Mouse (Mus musculus) CH12.LX (cell line): ENCODE measurements at regions not wholly inside any gene's neighbourhood (a gene's known extent, or its start where the extent isn't known, plus 50 kb on each side); places are given as distances from the start of the nearest gene placed in this dataset.

ENCODE experiments used
- DNase-seq: peaks from one replicate; pipeline ENCODE4 v3.0.0-alpha.2; 2013; ENCODE audit errors: extremely low read depth
- H3K27ac ChIP-seq: 2 replicates; pipeline ENCODE4 v1.5.1; 2012; ENCODE audit warnings: low read depth, mild to moderate bottlenecking, control low read depth, moderate library complexity; ENCODE audit not compliant: insufficient read depth
- H3K27me3 ChIP-seq: replicated peaks from 2 replicates; pipeline ENCODE3; 2012; ENCODE audit warnings: inconsistent platforms
- H3K36me3 ChIP-seq, 2 experiments: replicated peaks in 1 of 2; 2 replicates each; pipeline versions ENCODE3 to v1.6.1; 2012; ENCODE audit warnings: inconsistent platforms in 1 of 2, low read length in 1 of 2, mild to moderate bottlenecking in 1 of 2, mixed read lengths in 1 of 2, moderate library complexity in 1 of 2; ENCODE audit not compliant: control insufficient read depth in 1 of 2, insufficient read depth in 1 of 2
- H3K4me1 ChIP-seq, 2 experiments: 2 replicates each; pipeline ENCODE4 v1.6.1; 2012; ENCODE audit warnings: inconsistent platforms in 1 of 2, moderate library complexity in 1 of 2; ENCODE audit not compliant: insufficient read depth in 2 of 2, control insufficient read depth in 1 of 2
- H3K4me2 ChIP-seq: 2 replicates; pipeline ENCODE4 v1.6.1; 2012; ENCODE audit warnings: low read depth, mild to moderate bottlenecking, control low read depth; ENCODE audit not compliant: poor library complexity, insufficient read depth, severe bottlenecking
- H3K4me3 ChIP-seq, 3 experiments: fragments of 150-350 bp in 1 of 3; sonication (generic) in 1 of 3; replicated peaks in 1 of 3; 2 replicates each; pipeline versions ENCODE3 to v1.5.1; 2011 to 2012; ENCODE audit warnings: low read depth in 2 of 3, low read length in 2 of 3, mild to moderate bottlenecking in 2 of 3, moderate library complexity in 2 of 3, control low read depth in 1 of 3, improper control_type of control experiment in 1 of 3, inconsistent platforms in 1 of 3, mixed read lengths in 1 of 3; ENCODE audit not compliant: poor library complexity in 1 of 3
- H3K79me2 ChIP-seq: replicated peaks from 2 replicates; pipeline ENCODE4 v1.6.1; 2012; ENCODE audit warnings: mild to moderate bottlenecking, moderate library complexity; ENCODE audit not compliant: control insufficient read depth, poor library complexity, insufficient read depth, severe bottlenecking; ENCODE audit errors: extremely low read depth
- H3K9ac ChIP-seq: 2 replicates; pipeline ENCODE4 v1.6.1; 2012; ENCODE audit warnings: low read depth, mild to moderate bottlenecking, control low read depth, moderate library complexity; ENCODE audit not compliant: insufficient read depth
- H3K9me3 ChIP-seq: replicated peaks from 2 replicates; pipeline ENCODE3; 2012; ENCODE audit warnings: low read length, inconsistent platforms, mixed read lengths
- BHLHE40 ChIP-seq: IDR thresholded peaks from 2 replicates; pipeline ENCODE4 v1.6.1; 2011; ENCODE audit warnings: mild to moderate bottlenecking, low read depth, low read length, improper control_type of control experiment
- E2F4 ChIP-seq: IDR thresholded peaks from 2 replicates; pipeline ENCODE4 v1.6.1; 2011; ENCODE audit warnings: low read depth, low read length, improper control_type of control experiment; ENCODE audit not compliant: insufficient replicate concordance
- ELF1 ChIP-seq: IDR thresholded peaks from 2 replicates; pipeline ENCODE4 v1.6.1; 2014; ENCODE audit warnings: low read depth, mild to moderate bottlenecking, inconsistent platforms, low read length, improper control_type of control experiment
- EP300 ChIP-seq: IDR thresholded peaks from 2 replicates; pipeline ENCODE4 v1.6.1; 2011; ENCODE audit warnings: low read length, improper control_type of control experiment
- ETS1 ChIP-seq: conservative IDR thresholded peaks from 2 replicates; pipeline ENCODE4 v1.6.1; 2012; ENCODE audit warnings: low read depth, mild to moderate bottlenecking, inconsistent platforms, low read length, improper control_type of control experiment, moderate library complexity
- GABPA ChIP-seq: IDR thresholded peaks from 2 replicates; pipeline ENCODE4 v1.6.1; 2012; ENCODE audit warnings: low read depth, low read length, improper control_type of control experiment, inconsistent platforms; ENCODE audit not compliant: insufficient replicate concordance
- HCFC1 ChIP-seq: IDR thresholded peaks from 2 replicates; pipeline ENCODE4 v1.6.1; 2012; ENCODE audit warnings: low read depth, mild to moderate bottlenecking, inconsistent platforms, low read length, improper control_type of control experiment
- IRF4 ChIP-seq: IDR thresholded peaks from 2 replicates; pipeline ENCODE4 v1.6.1; 2014; ENCODE audit warnings: low read depth, mild to moderate bottlenecking, inconsistent platforms, low read length, improper control_type of control experiment
- JUN ChIP-seq: IDR thresholded peaks from 2 replicates; pipeline ENCODE4 v1.6.1; 2011; ENCODE audit warnings: low read depth, mild to moderate bottlenecking, low read length, improper control_type of control experiment, moderate library complexity; ENCODE audit not compliant: insufficient read depth
- JUND ChIP-seq: conservative IDR thresholded peaks from 2 replicates; pipeline ENCODE4 v1.6.1; 2011; ENCODE audit warnings: low read depth, low read length, improper control_type of control experiment
- MAFK ChIP-seq: IDR thresholded peaks from 2 replicates; pipeline ENCODE4 v1.6.1; 2011; ENCODE audit warnings: low read length, improper control_type of control experiment; ENCODE audit not compliant: insufficient replicate concordance
- MEF2A ChIP-seq: IDR thresholded peaks from 2 replicates; pipeline ENCODE4 v1.6.1; 2014; ENCODE audit warnings: low read depth, mild to moderate bottlenecking, inconsistent platforms, low read length, improper control_type of control experiment, borderline replicate concordance
- MYC ChIP-seq: IDR thresholded peaks from 2 replicates; pipeline ENCODE4 v1.6.1; 2011; ENCODE audit warnings: low read depth, mild to moderate bottlenecking, improper control_type of control experiment, low read length
- NELFE ChIP-seq: IDR thresholded peaks from 2 replicates; pipeline ENCODE4 v1.6.1; 2011; ENCODE audit warnings: low read depth, low read length, improper control_type of control experiment
- POLR2AphosphoS2 ChIP-seq: IDR thresholded peaks from 2 replicates; pipeline ENCODE4 v1.6.1; 2011; ENCODE audit warnings: low read depth, low read length, improper control_type of control experiment
- RCOR1 ChIP-seq: conservative IDR thresholded peaks from 2 replicates; pipeline ENCODE4 v1.6.1; 2012; ENCODE audit warnings: low read depth, mild to moderate bottlenecking, inconsistent platforms, low read length, improper control_type of control experiment
- SMC3 ChIP-seq: IDR thresholded peaks from 2 replicates; pipeline ENCODE4 v1.6.1; 2011; ENCODE audit warnings: low read depth, low read length, improper control_type of control experiment
- TBP ChIP-seq: conservative IDR thresholded peaks from 2 replicates; pipeline ENCODE4 v1.6.1; 2011; ENCODE audit warnings: low read depth, low read length, improper control_type of control experiment
- UBTF ChIP-seq: IDR thresholded peaks from 2 replicates; pipeline ENCODE4 v1.6.1; 2012; ENCODE audit warnings: low read depth, mild to moderate bottlenecking, inconsistent platforms, low read length, improper control_type of control experiment, moderate library complexity
- USF1 ChIP-seq: IDR thresholded peaks from 2 replicates; pipeline ENCODE4 v1.6.1; 2014; ENCODE audit warnings: low read depth, mild to moderate bottlenecking, inconsistent platforms, low read length, improper control_type of control experiment
- USF2 ChIP-seq: conservative IDR thresholded peaks from 2 replicates; pipeline ENCODE4 v1.6.1; 2011; ENCODE audit warnings: low read depth, low read length, improper control_type of control experiment
- ZMIZ1 ChIP-seq: IDR thresholded peaks from 2 replicates; pipeline ENCODE4 v1.6.1; 2012; ENCODE audit warnings: low read depth, mild to moderate bottlenecking, inconsistent platforms, low read length, improper control_type of control experiment
- ZNF384 ChIP-seq: IDR thresholded peaks from 2 replicates; pipeline ENCODE4 v1.6.1; 2012; ENCODE audit warnings: low read depth, low read length, improper control_type of control experiment, inconsistent platforms
- dilution Hi-C: fragments of 300-500 bp; cut with MboI; formaldehyde crosslinking; loops from 2 replicates; pipeline ENCODE4 v1.14.3; 2020; ENCODE audit warnings: low sequenced_read_pairs; ENCODE audit not compliant: extremely low pct_unique_long_range_greater_than_20kb, extremely low pct_ligation_motif_present
- in situ Hi-C: fragments of 300-500 bp; cut with MboI; formaldehyde crosslinking; loops from 3 replicates; pipeline ENCODE4 v1.14.3; 2019; ENCODE audit warnings: low sequenced_read_pairs, low pct_ligation_motif_present, low pct_unique_long_range_greater_than_20kb, mixed read lengths

DNA sequence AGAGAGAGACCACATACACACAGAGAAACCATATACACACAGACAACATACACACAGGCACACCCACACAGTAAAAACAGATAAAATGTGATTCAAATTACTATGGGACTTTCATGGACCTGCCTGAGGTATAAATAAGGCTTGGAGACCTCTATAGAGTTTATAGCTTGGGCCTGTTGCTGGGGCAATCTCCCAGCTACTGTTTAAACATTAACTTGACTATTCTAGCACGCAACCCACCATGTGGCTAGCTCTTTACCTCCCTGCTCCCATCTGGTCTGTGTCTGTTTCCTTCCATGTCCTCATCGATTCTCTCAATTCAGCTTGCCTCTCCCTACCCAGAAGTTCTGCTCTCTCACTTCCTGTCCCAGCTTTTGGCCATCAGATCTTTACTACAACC is 350.5 kb upstream of the Hs6st1 start:
- in situ Hi-C loops (no loop called here), dilution Hi-C loops (no loop called here)
- Histone ChIP-seq H3K4me1 (no peaks in the 10 kb centered on the region), H3K4me3 (no peak overlapping the region), H3K27ac (no peak overlapping the region), H3K27me3 (no peaks in the 10 kb centered on the region), H3K9ac (no peak overlapping the region)
- no peak for TF ChIP-seq TBP
- TF ChIP-seq USF1: no peak
- TF ChIP-seq BHLHE40: no peak
- no peak for TF ChIP-seq RCOR1
- no peak for TF ChIP-seq POLR2AphosphoS2
- no peak for TF ChIP-seq E2F4
- no peak for TF ChIP-seq NELFE
- TF ChIP-seq IRF4: no peak
- TF ChIP-seq UBTF: no peak
- no peak for TF ChIP-seq USF2
- TF ChIP-seq HCFC1: no peak
- TF ChIP-seq, all 38 proteins: peak for 0
- H3K4me2 ChIP-seq: no peak overlapping the region
- H3K36me3 ChIP-seq: no peaks in the 10 kb centered on the region
- peaks cover 4% of the 10 kb centered on the region for H3K9me3 ChIP-seq
- DNase-seq: no peak
- H3K79me2 ChIP-seq: no peaks in the 10 kb centered on the region

DNA sequence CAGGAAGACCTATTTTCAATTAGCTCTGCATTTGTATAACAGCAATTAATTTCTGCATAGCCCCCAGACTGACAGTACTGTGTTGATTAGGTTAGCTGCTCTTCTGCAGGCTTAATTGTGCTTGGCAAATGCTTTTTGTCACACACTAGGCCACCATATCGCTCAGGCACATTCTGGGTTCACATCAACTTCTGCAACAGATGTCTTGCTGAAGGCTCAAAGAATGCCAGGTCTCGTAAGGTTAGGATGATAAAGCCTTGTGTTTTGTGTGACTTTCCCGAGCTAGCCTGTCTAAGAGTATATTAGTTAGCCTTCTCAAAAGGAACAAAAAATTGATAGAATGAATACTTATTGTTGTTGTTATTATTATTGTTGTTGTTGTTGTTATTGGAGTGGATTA is 348.1 kb upstream of the Hs6st1 start:
- Histone ChIP-seq H3K36me3 (no peaks in the 10 kb centered on the region), H3K9ac (no peak overlapping the region), H3K4me1 (no peaks in the 10 kb centered on the region), H3K27me3 (no peaks in the 10 kb centered on the region), H3K27ac (no peak overlapping the region), H3K4me3 (no peak overlapping the region), H3K9me3 (peaks cover 4% of the 10 kb centered on the region), H3K4me2 (no peak overlapping the region)
- DNase-seq: no peak
- dilution Hi-C loops: no loop called here
- in situ Hi-C loops: no loop called here
- TF ChIP-seq EP300: no peak
- no peak for TF ChIP-seq IRF4
- TF ChIP-seq TBP: no peak
- TF ChIP-seq ELF1: no peak
- TF ChIP-seq USF1: no peak
- no peak for TF ChIP-seq JUND
- no peak for TF ChIP-seq GABPA
- no peak for TF ChIP-seq ZMIZ1
- TF ChIP-seq HCFC1: no peak
- no peak for TF ChIP-seq NELFE
- TF ChIP-seq USF2: no peak
- TF ChIP-seq MYC: no peak
- no peak for TF ChIP-seq ETS1
- no peak for TF ChIP-seq UBTF
- TF ChIP-seq SMC3: no peak
- TF ChIP-seq ZNF384: no peak
- no peak for TF ChIP-seq MEF2A
- no peak for TF ChIP-seq MAFK
- no peak for TF ChIP-seq JUN
- TF ChIP-seq BHLHE40: no peak
- TF ChIP-seq, all 38 proteins: peak for 0
- no peaks in the 10 kb centered on the region for H3K79me2 ChIP-seq
